Mouse (Mus musculus) ovary, postnatal 36 days (tissue): ENCODE data around the gene Mpp2.

ENCODE experiments used
- DNase-seq: peaks from one replicate; pipeline ENCODE4 v3.0.0; 2022; ENCODE audit warnings: low spot score, mixed read lengths

The Mpp2 gene

DNA sequence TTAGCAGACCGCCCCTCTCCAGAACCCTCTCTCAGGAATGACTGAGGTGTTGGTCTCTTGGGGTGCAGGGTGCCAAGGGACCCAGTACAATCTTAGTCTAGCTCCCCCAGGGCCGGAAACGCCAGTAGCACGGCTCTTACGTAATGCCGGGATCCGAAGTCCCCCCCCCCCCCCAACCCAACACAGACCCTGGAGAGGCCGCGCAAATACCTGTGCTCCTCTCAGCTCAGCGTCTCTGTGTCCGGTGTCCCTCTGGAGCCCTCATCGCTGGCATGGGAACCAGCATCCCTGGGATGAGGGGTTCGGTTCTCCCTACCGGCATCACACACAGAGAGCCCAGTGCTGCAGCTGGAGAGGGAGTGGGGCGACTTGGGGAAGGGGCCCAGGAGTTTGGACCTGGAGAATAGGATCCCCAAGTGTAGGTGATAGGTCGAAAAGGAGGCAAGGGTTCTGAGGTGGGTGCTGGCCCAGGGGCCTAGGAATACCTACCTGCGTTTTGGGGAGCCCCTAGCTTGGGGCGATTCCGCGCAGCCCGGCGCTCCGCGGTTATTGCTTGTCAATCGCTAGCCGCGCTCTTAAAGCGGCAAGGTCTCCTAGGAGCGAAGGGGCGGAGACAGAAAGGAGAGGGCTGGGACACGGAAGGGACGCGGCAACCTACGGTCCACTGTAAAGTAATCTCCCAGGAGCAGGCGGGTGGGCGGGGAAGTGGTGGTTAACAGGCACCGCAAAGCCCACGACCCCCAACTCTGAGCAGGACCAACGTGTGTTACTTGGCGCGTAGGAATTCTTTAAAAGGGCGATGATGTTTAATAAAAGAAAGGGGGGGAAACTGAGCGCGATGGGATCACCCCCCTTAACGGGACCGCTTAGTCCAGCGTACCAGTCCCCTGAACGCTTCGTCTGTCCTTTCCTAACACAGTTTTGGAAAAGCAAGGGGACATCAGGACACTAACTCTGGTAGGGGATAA lies at the start of gene Mpp2:
Mpp2 (minus strand) TSS at position 585 of the 968 bp plus-strand sequence.
- DNase-seq, result peak; percentile 60

DNA sequence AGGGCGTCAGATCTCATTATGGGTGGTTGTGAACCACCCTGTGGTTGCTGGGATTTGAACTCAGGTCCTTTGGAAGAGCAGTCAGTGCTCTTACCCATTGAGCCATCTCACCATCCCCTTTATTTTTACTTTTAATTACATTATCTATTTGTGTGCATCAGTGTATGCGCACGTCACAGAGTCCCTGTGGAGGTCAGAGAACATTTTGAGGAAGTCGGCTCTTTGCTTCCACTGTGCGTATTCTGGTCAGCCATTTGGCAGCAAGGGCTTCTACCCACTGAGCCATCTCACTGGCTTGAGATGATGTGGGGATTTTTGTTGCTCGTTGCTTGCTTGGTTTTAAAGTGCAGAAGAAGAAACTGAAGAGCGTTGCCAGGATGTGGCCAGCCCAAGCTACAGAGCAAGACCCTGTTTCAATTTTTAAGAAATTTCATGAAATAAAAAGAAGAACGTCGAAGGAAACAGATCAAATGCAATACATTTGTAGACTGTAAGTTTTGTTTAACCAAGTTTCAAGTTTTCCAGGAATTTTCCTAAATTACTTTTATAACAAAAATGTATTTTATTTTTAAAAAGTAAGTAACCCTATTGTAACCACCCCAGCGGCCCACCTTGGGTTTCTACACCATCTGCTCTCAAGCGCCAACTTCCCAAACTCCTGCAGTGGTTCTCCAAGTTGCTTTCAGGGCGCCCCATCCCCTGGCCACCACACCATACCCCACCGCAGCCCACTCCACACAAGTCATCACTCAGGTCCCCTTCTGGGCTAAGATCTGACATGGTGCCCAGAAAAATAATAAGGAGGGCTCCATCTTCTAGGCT lies 49.5 kb upstream of the Mpp2 start:
- DNase-seq, result no peak

- DNase-seq, result no peak
These were observed 46.2 kb upstream of the Mpp2 start for GRCm38 (mm10) chr11:102134516-102134915.

GRCm38 (mm10) chr11:102117386-102117785 lies 29.1 kb upstream of the Mpp2 start:
- no peak for DNase-seq

- DNase-seq, result no peak
These were observed 27.9 kb upstream of the Mpp2 start for GRCm38 (mm10) chr11:102116241-102116640.

- DNase-seq, result no peak
These were observed 23.3 kb upstream of the Mpp2 start for GRCm38 (mm10) chr11:102111576-102111975.

DNA sequence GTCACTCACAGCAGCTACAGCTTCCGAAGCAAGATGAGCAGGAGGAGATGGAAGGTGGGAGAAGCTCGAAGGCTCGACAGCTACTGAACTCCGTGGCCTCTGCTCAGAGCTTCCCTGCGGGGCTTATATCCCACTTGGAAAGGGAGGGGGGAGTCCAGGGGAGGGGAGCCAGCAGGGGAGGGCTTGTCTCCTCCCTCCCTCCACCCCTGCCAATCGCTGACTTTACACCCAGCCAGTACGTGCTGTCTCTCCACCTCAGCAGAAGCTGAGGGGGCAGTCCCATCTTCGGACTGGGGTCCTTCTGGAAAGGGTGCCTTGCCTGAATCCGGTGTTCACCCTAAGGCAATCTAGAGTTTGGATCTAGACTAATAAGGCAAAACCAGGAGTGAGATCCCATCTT lies 19.4 kb upstream of the Mpp2 start, which contains the start of gene Pyy:
Pyy (minus strand) TSS at position 101 of the 400 bp plus-strand sequence.
- no peak for DNase-seq

GRCm38 (mm10) chr11:102106911-102107310 lies 18.6 kb upstream of the Mpp2 start:
- DNase-seq, result no peak

DNA sequence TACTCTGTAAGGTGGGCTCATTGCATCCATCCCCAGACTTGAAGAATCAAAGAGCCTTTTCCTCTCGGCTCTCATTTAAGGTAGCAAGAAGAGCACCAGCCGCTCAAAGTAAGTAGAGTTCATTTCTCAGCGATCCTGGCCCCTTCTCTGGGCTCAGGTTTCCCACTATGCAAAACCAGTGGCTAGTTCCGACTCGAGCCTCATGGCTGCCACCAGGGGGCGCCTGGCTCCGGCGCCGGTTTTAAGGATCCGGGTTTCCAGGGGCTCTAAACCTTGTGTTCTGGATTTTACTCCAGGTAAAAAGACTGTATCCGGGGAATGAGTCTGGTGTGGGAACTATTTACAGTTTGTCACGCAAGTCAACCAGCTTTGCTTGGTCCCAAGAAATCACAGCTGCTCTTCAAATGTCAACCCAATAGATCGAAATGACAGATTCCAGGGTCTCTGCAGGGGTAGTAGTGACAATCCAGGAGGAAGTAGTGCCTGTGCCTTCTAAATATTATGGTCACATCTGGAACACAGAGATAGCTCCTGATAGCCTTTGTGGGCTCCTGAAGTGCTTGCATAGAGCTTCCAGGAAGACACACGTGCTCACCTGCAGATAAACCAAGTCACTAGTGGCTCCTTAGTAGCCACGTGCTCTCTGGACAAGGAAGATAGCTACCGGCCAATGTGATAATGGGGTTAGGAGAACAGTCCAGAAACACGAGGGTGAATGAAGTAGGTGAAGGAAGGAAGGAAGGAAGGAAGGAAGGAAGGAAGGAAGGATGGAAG lies 14.4 kb upstream of the Mpp2 start:
- DNase-seq, result peak; percentile 62

DNA sequence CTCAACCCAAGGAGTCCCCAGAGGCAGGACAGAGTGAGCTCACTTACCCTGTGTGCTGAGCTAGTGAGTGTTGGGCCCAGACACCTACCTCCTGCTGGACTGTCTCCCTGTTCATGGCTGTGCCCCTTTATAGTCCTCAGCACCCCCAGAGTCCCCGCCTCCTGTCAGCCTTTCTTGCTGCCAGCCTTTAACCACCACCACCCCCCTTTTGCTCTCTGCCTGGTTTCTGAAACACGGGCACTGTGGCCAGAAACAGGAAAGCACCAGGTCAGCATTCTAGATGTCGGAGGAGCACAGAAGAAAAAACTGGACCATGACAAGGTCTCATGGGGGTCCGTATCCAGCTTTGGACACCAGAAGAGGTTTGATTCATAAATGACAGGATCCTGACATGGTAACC lies 12.9 kb upstream of the Mpp2 start, which contains the start of gene Ppy:
Ppy (minus strand) TSS at position 101 of the 400 bp plus-strand sequence.
- DNase-seq, result no peak

DNA sequence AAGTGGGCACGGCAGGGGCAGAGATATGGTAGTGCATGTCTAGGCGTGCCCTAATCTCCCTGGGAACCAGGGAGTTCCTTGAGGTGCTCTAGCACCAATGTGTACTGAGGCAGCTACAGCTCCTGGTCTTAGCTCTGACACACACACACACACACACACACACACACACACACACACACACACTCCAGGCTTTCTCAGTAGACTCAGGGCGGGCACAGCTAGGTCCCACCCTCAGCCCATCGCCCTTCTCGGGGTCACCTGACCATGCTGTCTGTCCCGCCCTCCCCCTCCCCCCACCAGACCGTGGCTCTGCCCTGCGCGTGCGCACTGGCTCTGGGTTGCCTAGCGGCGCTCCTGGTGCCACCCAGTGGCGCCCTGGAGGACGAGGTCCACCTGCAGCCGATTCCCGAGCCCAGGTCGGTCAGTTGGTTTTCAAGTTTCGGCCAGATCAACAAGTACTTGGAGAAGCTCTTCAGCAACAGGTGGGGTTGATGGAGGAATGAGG lies 8.6 kb upstream of the Mpp2 start:
- DNase-seq, result peak; percentile 77

GRCm38 (mm10) chr11:102096446-102096845 lies 8.1 kb upstream of the Mpp2 start:
- DNase-seq, result no peak

DNA sequence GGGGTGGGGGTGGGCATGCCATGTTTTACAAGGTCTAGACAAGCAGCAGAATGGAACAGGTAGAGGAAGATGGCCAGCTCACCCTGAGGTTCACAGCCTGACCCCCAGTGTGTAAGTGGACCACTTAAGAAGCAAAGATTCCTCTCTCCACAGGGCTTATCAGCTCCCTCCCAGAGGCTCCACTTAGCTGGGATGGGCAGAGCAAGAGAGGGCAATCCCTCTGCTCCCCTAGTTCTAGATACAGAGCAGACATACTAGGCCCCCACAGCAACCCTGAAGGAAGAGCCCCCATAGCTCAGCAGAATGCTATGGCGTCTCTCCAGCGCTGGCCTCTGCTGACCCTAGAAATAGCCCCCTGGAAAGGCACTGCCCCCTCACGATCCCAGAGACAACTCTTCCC lies 7.4 kb upstream of the Mpp2 start:
- DNase-seq, result no peak

DNA sequence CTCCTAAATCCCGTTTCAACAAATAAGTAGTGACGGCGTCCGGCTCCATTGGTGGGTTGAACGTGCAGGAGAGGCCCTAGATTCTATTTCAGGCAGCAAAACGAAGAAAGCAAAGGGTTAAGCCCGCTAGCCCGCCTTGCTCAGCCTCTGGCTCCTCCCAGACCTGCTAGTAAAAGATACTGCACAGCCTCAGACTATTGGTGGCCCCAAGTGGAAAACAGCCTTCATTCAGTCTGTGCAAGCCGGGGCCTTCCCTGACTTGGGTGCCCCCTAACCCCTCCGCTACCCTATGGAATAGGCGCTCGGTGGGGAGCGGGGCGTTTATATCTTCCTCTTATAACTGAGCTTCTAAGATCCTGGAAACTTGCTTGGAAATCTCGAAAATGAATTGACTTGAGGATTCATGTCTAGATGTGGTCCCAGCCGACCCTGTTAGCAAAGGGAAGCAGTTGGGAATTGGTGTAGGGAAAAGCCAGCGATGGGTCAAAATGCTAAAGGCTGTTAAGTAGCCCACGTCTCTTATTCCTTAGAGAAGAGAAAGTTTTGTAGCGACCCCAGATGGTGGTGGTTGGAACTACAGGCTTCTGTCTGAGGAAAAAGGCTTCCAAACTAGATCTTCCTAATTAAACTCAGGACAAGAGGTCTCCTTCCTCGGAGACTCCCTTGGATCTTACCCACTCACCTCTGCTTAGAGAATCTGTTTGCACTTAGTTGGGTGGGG lies 933 bp upstream of the Mpp2 start:
- peak; percentile 39 for DNase-seq

GRCm38 (mm10) chr11:102087081-102087751 lies 1.1 kb downstream of the Mpp2 start:
- peak; percentile 68 for DNase-seq

GRCm38 (mm10) chr11:102086331-102086730 lies 2.0 kb downstream of the Mpp2 start:
- DNase-seq, result no peak

DNA sequence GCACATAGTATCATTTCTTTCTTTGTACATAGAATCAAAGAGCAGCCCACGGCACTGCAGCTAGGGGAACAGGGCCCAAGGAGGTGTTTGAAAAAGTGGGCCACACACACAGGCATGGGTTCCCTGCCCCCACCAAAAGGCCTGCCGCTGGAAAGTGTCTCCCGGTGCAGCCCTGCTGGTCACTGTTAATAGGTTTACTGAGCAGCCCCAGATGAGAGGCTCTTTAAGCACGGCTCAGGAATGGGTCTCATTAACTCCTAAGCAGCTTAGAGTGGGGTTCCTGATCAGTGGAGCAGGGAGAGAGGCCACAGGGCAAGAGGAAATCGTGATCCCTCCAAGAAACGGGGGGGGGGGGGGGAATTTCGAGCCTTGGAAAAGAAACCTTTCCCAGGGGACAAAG lies 4.2 kb downstream of the Mpp2 start:
- DNase-seq, result no peak

- DNase-seq, result no peak
These were observed 5.1 kb downstream of the Mpp2 start for GRCm38 (mm10) chr11:102083193-102083592.

DNA sequence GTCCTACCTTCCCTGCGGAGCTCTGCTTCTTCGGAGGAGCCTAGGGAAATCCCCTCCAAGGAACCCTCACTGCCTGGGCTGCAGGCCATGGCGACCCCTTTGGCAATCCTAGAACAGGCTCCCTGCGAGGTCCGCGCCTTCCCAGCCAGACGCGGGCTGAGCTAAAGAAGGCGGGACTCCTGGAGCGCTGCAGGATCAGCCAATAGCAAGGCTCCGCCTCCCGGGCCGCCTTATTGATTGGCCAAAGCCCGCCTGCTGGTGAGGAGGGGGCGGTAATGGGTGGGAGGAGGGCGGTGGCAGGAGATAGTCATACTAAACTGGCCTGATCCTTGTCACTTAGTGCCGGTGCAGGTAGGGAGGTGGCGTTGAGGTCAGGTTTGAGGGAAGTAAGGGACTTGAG lies 6.0 kb downstream of the Mpp2 start:
- DNase-seq, result peak; percentile 72

- DNase-seq, result no peak
These were observed 14.6 kb downstream of the Mpp2 start for GRCm38 (mm10) chr11:102073722-102074121.
